Mouse (Mus musculus): ENCODE measurements at regions not wholly inside any gene's neighbourhood (a gene's known extent, or its start where the extent isn't known, plus 50 kb on each side); places are given as distances from the start of the nearest gene placed in this dataset.

GRCm38 (mm10) chr11:114321974-114322373 is 255.1 kb upstream of the Sdk2 start:
- TF ChIP-seq CTCF (IDR thresholded peaks at IDR 0.05; ENCODE audit: low read depth, low read length) (no peak), TAL1 (conservative IDR thresholded peaks at IDR 0.05; ENCODE audit: low read depth, low read length) (no peak), GATA1 (IDR thresholded peaks at IDR 0.05; ENCODE audit: borderline replicate concordance, low read length) (no peak)

Data from G1E (cell line).